Mouse (Mus musculus): ENCODE measurements around the gene Vmn1r137. TPM values are rescaled to one million over a fixed set of nuclear protein-coding genes. Genes with fewer than 3 reads are reported as not detected.
"Not testable (repeated sequence)": the region's sequence is repeated elsewhere in the genome, so short reads cannot be mapped to it uniquely, and the experiment has no call there.

Vmn1r137 gene
- total RNA-seq (2014; fragmentation: Nextera tagmentation): not detected in 2 replicates
- total RNA-seq (2017): not detected in 2 replicates

GRCm38 (mm10) chr7:21994287-21994686 is at the start of gene Vmn1r137:
Vmn1r137 (plus strand) TSS chr7:21994587.
- ATAC-seq (replicated peaks; ENCODE audit: poor library complexity, severe bottlenecking): not testable (repeated sequence)

DNA sequence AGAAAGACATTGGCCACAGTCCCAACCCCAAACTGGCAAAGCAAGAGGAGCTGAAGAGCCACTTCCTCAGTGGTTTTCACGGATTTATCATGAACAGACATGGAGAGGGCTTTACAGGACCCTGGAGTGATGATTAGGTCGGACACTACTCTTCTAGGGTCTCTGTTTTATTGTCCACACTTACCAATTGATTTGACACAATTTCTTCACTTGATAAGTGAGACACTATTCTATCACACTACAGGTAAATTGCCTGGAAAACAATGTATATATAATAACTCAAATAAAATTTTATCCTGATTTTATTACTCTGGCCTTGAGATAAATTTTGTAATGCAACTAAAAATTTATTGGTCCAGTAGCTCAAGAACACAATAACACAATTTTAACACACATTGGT is 34.4 kb downstream of the Vmn1r137 start, which contains the start of gene Vmn1r138:
TSS of gene Vmn1r138 (minus strand) at position 101 of the 400 bp plus-strand sequence.
- ATAC-seq (replicated peaks; ENCODE audit: poor library complexity, severe bottlenecking): not testable (repeated sequence)

Other genes starting within 250 kb of the Vmn1r137 start
- gene Gm4175, start 233.1 kb upstream of the Vmn1r137 start, total RNA-seq (2014; fragmentation: Nextera tagmentation): not detected in 2 replicates
- gene Gm4175, start 233.1 kb upstream of the Vmn1r137 start, total RNA-seq (2017): not detected in 2 replicates
- gene Gm4177, start 197.9 kb upstream of the Vmn1r137 start, total RNA-seq (2014; fragmentation: Nextera tagmentation): not detected in 2 replicates
- not detected in 2 replicates for gene Gm4177, start 197.9 kb upstream of the Vmn1r137 start, total RNA-seq (2017)
- not detected in 2 replicates for gene Vmn1r135, start 162.2 kb upstream of the Vmn1r137 start, total RNA-seq (2014; fragmentation: Nextera tagmentation)
- gene Vmn1r135, start 162.2 kb upstream of the Vmn1r137 start, total RNA-seq (2017): not detected in 2 replicates
- gene Gm5725, start 150.3 kb upstream of the Vmn1r137 start, total RNA-seq (2014; fragmentation: Nextera tagmentation): not detected in 2 replicates
- not detected in 2 replicates for gene Gm5725, start 150.3 kb upstream of the Vmn1r137 start, total RNA-seq (2017)
- not detected in 2 replicates for gene Gm5891, start 73.3 kb upstream of the Vmn1r137 start, total RNA-seq (2014; fragmentation: Nextera tagmentation)
- gene Gm5891, start 73.3 kb upstream of the Vmn1r137 start, total RNA-seq (2017): not detected in 2 replicates
- gene Vmn1r138, start 34.3 kb downstream of the Vmn1r137 start, total RNA-seq (2014; fragmentation: Nextera tagmentation): not detected in 2 replicates
- gene Vmn1r138, start 34.3 kb downstream of the Vmn1r137 start, total RNA-seq (2017): not detected in 2 replicates
- gene Gm6176, start 61.7 kb downstream of the Vmn1r137 start, total RNA-seq (2014; fragmentation: Nextera tagmentation): not detected in 2 replicates
- gene Gm6176, start 61.7 kb downstream of the Vmn1r137 start, total RNA-seq (2017): not detected in 2 replicates
- not detected in 2 replicates for gene Vmn1r139, start 74.5 kb downstream of the Vmn1r137 start, total RNA-seq (2014; fragmentation: Nextera tagmentation)
- gene Vmn1r139, start 74.5 kb downstream of the Vmn1r137 start, total RNA-seq (2017): not detected in 2 replicates
- gene Gm16451, start 123.7 kb downstream of the Vmn1r137 start, total RNA-seq (2014; fragmentation: Nextera tagmentation): not detected in 2 replicates
- gene Gm16451, start 123.7 kb downstream of the Vmn1r137 start, total RNA-seq (2017): not detected in 2 replicates
- not detected in 2 replicates for gene Gm10666, start 140.2 kb downstream of the Vmn1r137 start, total RNA-seq (2014; fragmentation: Nextera tagmentation)
- gene Gm10666, start 140.2 kb downstream of the Vmn1r137 start, total RNA-seq (2017): not detected in 2 replicates
- not detected in 2 replicates for gene Vmn1r142, start 169.4 kb downstream of the Vmn1r137 start, total RNA-seq (2014; fragmentation: Nextera tagmentation)
- gene Vmn1r142, start 169.4 kb downstream of the Vmn1r137 start, total RNA-seq (2017): not detected in 2 replicates
- gene Vmn1r143, start 194.8 kb downstream of the Vmn1r137 start, total RNA-seq (2014; fragmentation: Nextera tagmentation): not detected in 2 replicates
- not detected in 2 replicates for gene Vmn1r143, start 194.8 kb downstream of the Vmn1r137 start, total RNA-seq (2017)
- not detected in 2 replicates for gene Gm8653, start 206.7 kb downstream of the Vmn1r137 start, total RNA-seq (2014; fragmentation: Nextera tagmentation)
- gene Gm8653, start 206.7 kb downstream of the Vmn1r137 start, total RNA-seq (2017): not detected in 2 replicates
- gene Gm8453, start 234.9 kb downstream of the Vmn1r137 start, total RNA-seq (2014; fragmentation: Nextera tagmentation): not detected in 2 replicates
- not detected in 2 replicates for gene Gm8453, start 234.9 kb downstream of the Vmn1r137 start, total RNA-seq (2017)